ENCODE assay signal across 31 mouse cellular contexts in the genomic region with DNA sequence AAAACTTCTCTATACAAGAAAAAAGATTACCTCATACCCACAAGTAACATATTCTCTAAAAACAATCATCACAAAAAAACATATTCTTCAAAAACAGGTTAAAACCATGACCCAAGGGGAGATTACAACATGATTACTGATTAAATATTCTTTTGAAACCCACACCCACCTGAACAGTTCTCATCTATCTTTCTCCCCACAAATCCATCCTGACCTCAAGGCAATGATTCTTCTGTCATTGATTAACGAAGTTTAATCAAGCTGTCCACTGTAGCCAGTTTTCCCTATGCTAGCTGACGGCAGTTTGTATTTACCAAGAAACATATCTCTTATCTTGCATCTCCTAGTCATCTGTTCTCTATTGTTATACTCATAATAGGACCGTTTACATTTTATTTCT.
"Had no signal": no experiment of that assay in that cellular context is flagged by ENCODE, and none has a peak within 500 bp of the region (broad histone marks: within the 10 kb centered on the region; RNA-seq: fewer than 3 reads in every experiment).

No protein-coding gene starts in this region.

- H3K4me3 ChIP-seq: left cerebral cortex, adult 2 months; limb, embryonic 10.5 days; limb, embryonic 12.5 days; limb, embryonic 13.5 days; limb, embryonic 15.5 days; liver, embryonic 13.5 days; liver, embryonic 15.5 days; lung, embryonic 15.5 days; megakaryocyte, embryonic 14.5 days; midbrain, embryonic 10.5 days; midbrain, embryonic 12.5 days; midbrain, embryonic 13.5 days; midbrain, embryonic 15.5 days; myocyte; neural tube, embryonic 12.5 days; neural tube, embryonic 13.5 days had no signal

- DNase-seq: left cerebral cortex, postnatal 4 days; liver; liver, embryonic 13.5 days; lung, adult 18-20 months; lung, adult 2 months; lung, embryonic 14.5 days; lung, postnatal 10 days; lung, postnatal 14 days; lung, postnatal 36 days; lung, postnatal 4 days; midbrain, embryonic 14.5 days had no signal

- H3K27ac ChIP-seq: left cerebral cortex, adult 2 months; limb, embryonic 10.5 days; limb, embryonic 12.5 days; limb, embryonic 13.5 days; limb, embryonic 15.5 days; liver, embryonic 13.5 days; liver, embryonic 14.5 days; lung, embryonic 15.5 days; macrophage; midbrain, embryonic 10.5 days; midbrain, embryonic 12.5 days; midbrain, embryonic 13.5 days; midbrain, embryonic 15.5 days; neural tube, embryonic 12.5 days; neural tube, embryonic 13.5 days had no signal

- H3K4me2 ChIP-seq: limb, embryonic 12.5 days; limb, embryonic 13.5 days; limb, embryonic 15.5 days; liver, embryonic 13.5 days; liver, embryonic 15.5 days; lung, embryonic 14.5 days; lung, embryonic 15.5 days; midbrain, embryonic 11.5 days; midbrain, embryonic 12.5 days; midbrain, embryonic 13.5 days; midbrain, embryonic 15.5 days; neural tube, embryonic 12.5 days; neural tube, embryonic 13.5 days had no signal

- H3K9me3 ChIP-seq: limb, embryonic 10.5 days; limb, embryonic 12.5 days; limb, embryonic 13.5 days; limb, embryonic 15.5 days; liver, embryonic 13.5 days; liver, embryonic 15.5 days; lung, embryonic 15.5 days; megakaryocyte, embryonic 14.5 days; midbrain, embryonic 10.5 days; midbrain, embryonic 12.5 days; midbrain, embryonic 13.5 days; midbrain, embryonic 15.5 days; neural tube, embryonic 12.5 days; neural tube, embryonic 13.5 days had no signal

- H3K4me1 ChIP-seq: lung, embryonic 15.5 days; midbrain, embryonic 13.5 days; midbrain, embryonic 15.5 days; neural tube, embryonic 12.5 days; neural tube, embryonic 13.5 days had no signal

- H3K9ac ChIP-seq: limb, embryonic 12.5 days; limb, embryonic 13.5 days; limb, embryonic 15.5 days; liver, embryonic 13.5 days; liver, embryonic 14.5 days; liver, embryonic 15.5 days; lung, embryonic 14.5 days; lung, embryonic 15.5 days; midbrain, embryonic 12.5 days; midbrain, embryonic 13.5 days; midbrain, embryonic 15.5 days; neural tube, embryonic 12.5 days; neural tube, embryonic 13.5 days had no signal

- H3K27me3 ChIP-seq: limb, embryonic 12.5 days; limb, embryonic 13.5 days; limb, embryonic 15.5 days; liver, embryonic 13.5 days; liver, embryonic 15.5 days; lung, embryonic 15.5 days; megakaryocyte, embryonic 14.5 days; midbrain, embryonic 12.5 days; midbrain, embryonic 13.5 days; midbrain, embryonic 15.5 days; neural tube, embryonic 12.5 days; neural tube, embryonic 13.5 days had no signal

- ATAC-seq: lung, postnatal 0 days; midbrain, embryonic 13.5 days; midbrain, embryonic 15.5 days; midbrain, embryonic 16.5 days had no signal

- H3K36me3 ChIP-seq: limb, embryonic 10.5 days; limb, embryonic 12.5 days; limb, embryonic 13.5 days; limb, embryonic 15.5 days; lung, embryonic 15.5 days; midbrain, embryonic 10.5 days; midbrain, embryonic 12.5 days; midbrain, embryonic 13.5 days; midbrain, embryonic 15.5 days; neural tube, embryonic 12.5 days; neural tube, embryonic 13.5 days had no signal
